Mouse (Mus musculus) small intestine, adult 2 months (tissue): ENCODE measurements around the gene Pibf1. TPM values are rescaled to one million over a fixed set of nuclear protein-coding genes. Genes with fewer than 3 reads are reported as not detected.

Experiments used
- H3K27ac ChIP-seq: fragments of 200-500 bp; 2 replicates; pipeline ENCODE4 v1.5.1; 2012; ENCODE audit warnings: low read depth, low read length, control low read depth, inconsistent platforms; ENCODE audit not compliant: insufficient read depth
- H3K27me3 ChIP-seq: fragments of 200-500 bp; 2 replicates; pipeline ENCODE4 v1.6.1; 2012; ENCODE audit warnings: mild to moderate bottlenecking, moderate library complexity, low read length, inconsistent platforms; ENCODE audit not compliant: control insufficient read depth, insufficient read depth
- H3K36me3 ChIP-seq: fragments of 200-500 bp; 2 replicates; pipeline ENCODE4 v1.6.1; 2012; ENCODE audit warnings: mild to moderate bottlenecking, low read length, control low read depth, inconsistent platforms; ENCODE audit not compliant: control insufficient read depth, insufficient read depth
- H3K4me1 ChIP-seq: fragments of 200-500 bp; 2 replicates; pipeline ENCODE4 v1.6.1; 2012; ENCODE audit warnings: low read length, inconsistent platforms, mixed read lengths; ENCODE audit not compliant: control insufficient read depth, insufficient read depth, insufficient read length
- H3K4me3 ChIP-seq: fragments of 200-500 bp; 2 replicates; pipeline ENCODE4 v1.5.1; 2012; ENCODE audit warnings: low read depth, mild to moderate bottlenecking, control low read depth, inconsistent platforms, low read length, moderate library complexity
- CTCF ChIP-seq: fragments of 200-500 bp; IDR thresholded peaks from 2 replicates; pipeline ENCODE4 v1.5.1; 2012; ENCODE audit warnings: low read depth, mild to moderate bottlenecking, control low read depth, inconsistent platforms, low read length, moderate library complexity, mixed read lengths; ENCODE audit not compliant: insufficient replicate concordance, insufficient read length; ENCODE audit errors: extremely low read depth
- POLR2A ChIP-seq: fragments of 200-500 bp; IDR thresholded peaks from 2 replicates; pipeline ENCODE4 v1.6.1; 2012; ENCODE audit warnings: low read depth, mild to moderate bottlenecking, control low read depth, inconsistent platforms, low read length, moderate library complexity
- WGBS: fragments of 180-500 bp; shearing (Covaris S2); methylation state at CpG from one replicate; pipeline ENCODE4 v1.1.7; 2018; 5-methylcytosine and 5-hydroxymethylcytosine counted together
- polyA plus RNA-seq: library from polyadenylated mRNA; depleted of rRNA; stranded (reverse); fragments of >200 nt; gene quantifications from 2 replicates; pipeline ENCODE4 v1.2.3, GENCODE M21; 2012

Gene Pibf1
- polyA plus RNA-seq, 1 experiment, result 0.65 TPM

GRCm38 (mm10) chr14:99280399-99280798 is 181.2 kb downstream of the Pibf1 start:
- TF ChIP-seq POLR2A (no peak), CTCF (no peak)
- Histone ChIP-seq H3K27ac (peak overlapping the region; percentile 85), H3K4me1 (peaks cover 5% of the 10 kb centered on the region; the same call in 1 of the 2 replicates), H3K36me3 (no peaks in the 10 kb centered on the region), H3K27me3 (no peaks in the 10 kb centered on the region), H3K4me3 (no peak overlapping the region)
- WGBS, result 28% methylated on average over 5 of the region's 5 CpGs

DNA sequence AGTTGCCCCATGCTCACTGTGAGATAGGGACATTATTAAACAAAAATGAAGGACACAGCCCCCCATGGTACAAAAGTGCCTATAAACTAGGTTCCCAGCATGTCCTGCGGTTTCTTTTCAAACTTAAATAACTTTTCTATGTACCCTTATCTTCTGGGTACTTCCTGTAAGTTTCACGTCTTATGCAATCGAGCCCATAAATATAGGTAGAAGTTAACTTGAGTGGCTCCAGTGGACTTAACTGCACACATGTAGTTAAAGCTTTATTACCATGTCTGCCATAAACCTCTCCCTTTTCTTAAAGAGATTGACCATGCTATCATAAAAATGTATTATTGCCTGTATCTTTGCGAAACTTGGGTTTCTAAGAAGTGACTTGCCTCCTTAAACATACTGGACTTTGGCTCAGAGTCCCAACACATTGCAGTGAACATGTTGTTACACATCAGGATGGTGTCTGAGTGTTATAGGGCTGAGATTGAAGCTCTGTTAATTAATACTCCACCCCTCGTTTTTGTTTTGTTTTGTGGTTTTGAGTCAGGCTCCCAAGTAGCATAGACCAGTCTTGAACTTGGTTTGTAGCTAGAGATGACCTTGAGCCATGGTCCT is 181.7 kb downstream of the Pibf1 start:
- Histone ChIP-seq H3K27ac (peak overlapping the region; percentile 89), H3K4me3 (no peak overlapping the region), H3K36me3 (no peaks in the 10 kb centered on the region), H3K4me1 (peaks cover 4% of the 10 kb centered on the region; the same call in 1 of the 2 replicates), H3K27me3 (no peaks in the 10 kb centered on the region)
- TF ChIP-seq POLR2A, result no peak
- WGBS, result 18% methylated on average over 5 of the region's 5 CpGs

- Histone ChIP-seq H3K4me3 (no peak overlapping the region), H3K36me3 (no peaks in the 10 kb centered on the region), H3K4me1 (peaks cover 3% of the 10 kb centered on the region; the same call in 1 of the 2 replicates), H3K27ac (no peak overlapping the region), H3K27me3 (no peaks in the 10 kb centered on the region)
- 75% methylated on average over 4 of the region's 4 CpGs for WGBS
- no peak for TF ChIP-seq POLR2A
- TF ChIP-seq CTCF, result no peak
Measured at GRCm38 (mm10) chr14:99285486-99285885, 186.3 kb downstream of the Pibf1 start.

GRCm38 (mm10) chr14:99292176-99292575 is 193.0 kb downstream of the Pibf1 start:
- Histone ChIP-seq H3K36me3 (no peaks in the 10 kb centered on the region), H3K27ac (no peak overlapping the region), H3K4me1 (no peaks in the 10 kb centered on the region; the same call in 1 of the 2 replicates), H3K4me3 (no peak overlapping the region), H3K27me3 (no peaks in the 10 kb centered on the region)
- 92% methylated on average over 5 of the region's 5 CpGs for WGBS
- TF ChIP-seq POLR2A (no peak), CTCF (no peak)

GRCm38 (mm10) chr14:99294424-99294823 is 195.2 kb downstream of the Pibf1 start:
- WGBS, result 42% methylated on average over 8 of the region's 8 CpGs
- H3K27ac ChIP-seq, result peak overlapping the region; percentile 11; the same call in 1 of the 2 replicates
- no peaks in the 10 kb centered on the region for H3K27me3 ChIP-seq
- TF ChIP-seq POLR2A, result no peak
- TF ChIP-seq CTCF, result no peak
- peaks cover 2% of the 10 kb centered on the region; the same call in 1 of the 2 replicates for H3K36me3 ChIP-seq
- H3K4me1 ChIP-seq, result no peaks in the 10 kb centered on the region; the same call in 1 of the 2 replicates
- H3K4me3 ChIP-seq, result no peak overlapping the region

- Histone ChIP-seq H3K27ac (peak overlapping the region; percentile 83), H3K4me3 (peak overlapping the region; percentile 33), H3K27me3 (no peaks in the 10 kb centered on the region), H3K4me1 (no peaks in the 10 kb centered on the region; the same call in 1 of the 2 replicates), H3K36me3 (peaks cover 9% of the 10 kb centered on the region; the same call in 1 of the 2 replicates)
- 19% methylated on average over 15 of the region's 15 CpGs for WGBS
- TF ChIP-seq CTCF (no peak), POLR2A (no peak)
Measured at GRCm38 (mm10) chr14:99295606-99296341, 196.6 kb downstream of the Pibf1 start.

- peaks cover 31% of the 10 kb centered on the region for H3K36me3 ChIP-seq
- H3K27me3 ChIP-seq, result no peaks in the 10 kb centered on the region
- peak within 1 kb of the TSS; percentile 88 for H3K27ac ChIP-seq
- no peaks in the 10 kb centered on the region; the same call in 1 of the 2 replicates for H3K4me1 ChIP-seq
- TF ChIP-seq POLR2A (peak; percentile 98), CTCF (no peak)
- H3K4me3 ChIP-seq, result peak within 1 kb of the TSS; percentile 71
- WGBS, result 2% methylated on average over 65 of the region's 67 CpGs
Measured at GRCm38 (mm10) chr14:99298385-99299021, 199.3 kb downstream of the Pibf1 start, which contains the start of gene Klf5. TSS of gene Klf5 (plus strand) at chr14:99298691.
